Mouse (Mus musculus) hindbrain, embryonic 14.5 days (tissue): ENCODE measurements around the gene Snupn. TPM values are rescaled to one million over a fixed set of nuclear protein-coding genes. Genes with fewer than 3 reads are reported as not detected.
A peak's percentile ranks its signal among the peaks of the same experiment; 100 is the strongest.
"Not testable (repeated sequence)": the region's sequence is repeated elsewhere in the genome, so short reads cannot be mapped to it uniquely, and the experiment has no call there.

ENCODE experiments used
- ATAC-seq: fragments of 200-750 bp; cut with Nextera tagmentation; 2 replicates; pipeline ENCODE4 v1.8.0; 2017; ENCODE audit warnings: moderate number of reproducible peaks, mild to moderate bottlenecking, moderate TSS enrichment, moderate library complexity; ENCODE audit not compliant: low FRiP score
- DNase-seq: peaks from one replicate; pipeline ENCODE4 v3.0.0-alpha.2; 2015; ENCODE audit warnings: low spot score
- H3K27ac ChIP-seq: fragments of 300-500 bp; sonication (generic); 2 replicates; pipeline ENCODE4 v1.5.1; 2014; ENCODE audit warnings: mild to moderate bottlenecking, moderate library complexity
- H3K27me3 ChIP-seq: fragments of 300-500 bp; sonication (generic); 2 replicates; pipeline ENCODE4 v1.6.1; 2014; ENCODE audit warnings: mild to moderate bottlenecking, low read length, mixed read lengths; ENCODE audit not compliant: control insufficient read depth, insufficient read depth
- H3K36me3 ChIP-seq: fragments of 300-500 bp; sonication (generic); replicated peaks from 2 replicates; pipeline ENCODE4 v1.6.1; 2014; ENCODE audit not compliant: control insufficient read depth, insufficient read depth
- H3K4me1 ChIP-seq: fragments of 300-500 bp; sonication (generic); replicated peaks from 2 replicates; pipeline ENCODE4 v1.6.1; 2014; ENCODE audit warnings: antibody characterized with exemption, low read length, mixed read lengths; ENCODE audit not compliant: control insufficient read depth, insufficient read depth
- H3K4me2 ChIP-seq: fragments of 300-500 bp; sonication (generic); replicated peaks from 2 replicates; pipeline ENCODE4 v1.6.1; 2014; ENCODE audit warnings: mild to moderate bottlenecking, moderate library complexity
- H3K4me3 ChIP-seq: fragments of 300-500 bp; sonication (generic); replicated peaks from 2 replicates; pipeline ENCODE4 v1.5.1; 2014; ENCODE audit warnings: mild to moderate bottlenecking, low read length
- H3K9ac ChIP-seq: fragments of 300-500 bp; sonication (generic); 2 replicates; pipeline ENCODE4 v1.6.1; 2014
- H3K9me3 ChIP-seq: fragments of 300-500 bp; sonication (generic); 2 replicates; pipeline ENCODE4 v1.6.1; 2016; ENCODE audit warnings: low read length; ENCODE audit not compliant: control insufficient read depth
- WGBS: fragments of 180-500 bp; shearing (Covaris S2); extraction: QIAGEN DNeasy Blood & Tissue Kit; methylation state at CpG from one replicate; pipeline ENCODE4 v1.1.7; 2014; 5-methylcytosine and 5-hydroxymethylcytosine counted together
- polyA plus RNA-seq: library from polyadenylated mRNA; unstranded; fragments of >200 nt; fragmentation: Nextera tagmentation; extraction: Ambion mirVana; gene quantifications from 2 replicates; pipeline ENCODE4 v1.2.1, GENCODE M21; 2014

The Snupn gene
- polyA plus RNA-seq, 1 experiment from 2014 or later: 23.4 TPM

DNA sequence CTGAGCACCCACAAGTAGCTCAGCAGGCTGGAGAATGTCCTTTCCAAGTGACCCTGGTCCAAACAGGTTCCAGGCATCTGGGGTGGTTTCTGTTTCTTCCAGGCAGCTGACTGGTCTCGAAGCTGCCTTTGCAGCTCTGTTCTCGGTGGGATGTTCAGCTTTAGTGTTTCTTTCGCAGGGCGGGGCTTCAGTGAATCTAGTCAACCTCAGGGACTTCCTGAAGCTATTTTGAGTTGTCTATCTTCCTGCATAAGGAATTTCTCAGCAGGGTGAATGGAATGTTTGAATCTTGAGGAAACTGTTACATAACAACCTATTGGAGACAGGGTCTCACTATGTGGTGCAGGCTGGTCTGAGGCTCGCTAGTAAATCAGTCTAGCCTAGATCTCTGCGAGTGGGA is 29.5 kb downstream of the Snupn start:
- 93% methylated on average over 6 of the region's 6 CpGs for WGBS
- peaks cover 49% of the 10 kb centered on the region for H3K36me3 ChIP-seq
- no peak overlapping the region for H3K9ac ChIP-seq
- no peaks in the 10 kb centered on the region for H3K4me1 ChIP-seq
- H3K4me2 ChIP-seq: no peak overlapping the region
- no peak overlapping the region for H3K4me3 ChIP-seq
- ATAC-seq (no peak), DNase-seq (no peak)
- no peak overlapping the region for H3K27ac ChIP-seq
- H3K27me3 ChIP-seq: no peaks in the 10 kb centered on the region
- no peaks in the 10 kb centered on the region for H3K9me3 ChIP-seq

DNA sequence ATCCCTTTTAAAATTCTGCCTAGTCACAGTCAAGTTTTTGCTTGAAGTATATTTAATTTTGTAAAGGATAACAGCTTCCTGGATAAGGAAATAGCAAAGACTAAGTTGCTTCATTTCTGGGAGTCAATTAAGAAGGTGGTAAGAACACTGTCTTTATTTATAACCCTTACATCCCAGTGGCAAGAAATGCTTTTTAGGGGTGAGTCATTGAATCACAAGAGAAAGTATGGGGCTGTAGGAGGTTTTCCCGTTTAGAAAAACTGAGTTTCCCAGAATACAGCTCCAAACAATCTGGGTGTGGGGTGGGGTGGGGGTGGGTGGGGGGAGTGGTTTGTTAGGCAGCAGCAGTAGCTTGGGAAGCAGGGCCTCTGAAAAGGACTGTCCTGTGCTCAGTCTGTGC is 30.8 kb downstream of the Snupn start:
- no peak for ATAC-seq
- peaks cover 46% of the 10 kb centered on the region for H3K36me3 ChIP-seq

DNA sequence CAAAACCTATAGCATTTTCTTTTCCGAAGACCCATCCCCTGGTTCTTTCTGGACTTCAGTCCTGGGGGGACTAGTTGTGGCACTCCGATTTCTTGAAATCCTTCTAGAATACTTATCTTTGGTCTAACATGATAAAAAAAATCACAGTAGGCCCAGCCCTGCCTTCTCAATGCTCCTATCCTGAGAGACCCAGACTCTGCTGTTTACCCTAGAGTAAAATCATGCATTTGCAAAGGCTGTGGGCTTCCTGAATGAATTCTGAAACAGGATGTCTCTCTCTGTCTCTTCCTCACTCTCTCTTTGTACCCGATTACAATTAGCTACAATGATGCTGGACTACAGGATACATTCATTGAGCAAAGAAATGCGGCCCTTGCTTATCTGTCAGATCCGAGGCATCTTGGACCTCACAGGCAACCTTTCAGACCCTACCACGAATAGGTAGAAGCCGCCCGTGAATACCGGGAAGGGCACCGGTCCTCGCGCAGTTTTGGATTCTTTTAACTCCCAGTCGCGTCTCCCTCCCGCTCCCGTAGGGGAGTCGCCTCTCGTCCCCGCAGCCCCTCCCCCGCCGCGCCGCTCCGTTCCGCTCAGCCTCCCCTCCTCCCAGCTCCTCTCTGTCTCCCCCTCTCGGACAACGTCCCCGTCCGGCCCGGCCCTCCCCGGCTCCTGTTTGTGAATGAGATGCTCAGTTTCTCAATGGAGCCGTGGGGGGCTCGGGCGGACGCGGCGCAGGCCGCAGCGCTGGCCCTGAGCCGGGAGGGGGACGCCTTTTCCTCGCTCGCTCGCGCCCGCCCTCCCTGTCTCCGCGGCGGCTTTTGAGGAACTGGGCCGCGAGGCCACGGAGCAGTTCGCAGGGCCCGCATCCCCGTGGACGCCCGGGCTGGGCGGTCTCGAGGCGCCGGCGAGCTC is 43.9 kb downstream of the Snupn start, which contains the start of gene Ptpn9:
Gene Ptpn9 (plus strand): TSS at position 638 of the 912 bp plus-strand sequence.
- no peaks in the 10 kb centered on the region for H3K36me3 ChIP-seq
- no peaks in the 10 kb centered on the region for H3K9me3 ChIP-seq
- peak within 1 kb of the TSS; percentile 88 for H3K4me2 ChIP-seq
- peak within 1 kb of the TSS; percentile 93 for H3K4me3 ChIP-seq
- peaks cover 20% of the 10 kb centered on the region; the same call in 1 of the 2 replicates for H3K4me1 ChIP-seq
- H3K9ac ChIP-seq: peak within 1 kb of the TSS; percentile 90
- no peaks in the 10 kb centered on the region for H3K27me3 ChIP-seq
- H3K27ac ChIP-seq: peak within 1 kb of the TSS; percentile 97
- 2% methylated on average over 59 of the region's 62 CpGs for WGBS
- DNase-seq: peak; percentile 87
- ATAC-seq: peak; percentile 95

More for the DNA sequence above, 30.8 kb downstream of the Snupn start:
- H3K4me3 ChIP-seq: no peak overlapping the region
- no peaks in the 10 kb centered on the region for H3K27me3 ChIP-seq
- no peak overlapping the region for H3K9ac ChIP-seq
- DNase-seq: no peak
- no peak overlapping the region for H3K27ac ChIP-seq
- WGBS: 77% methylated on average over 1 of the region's 1 CpGs
- H3K4me1 ChIP-seq: no peaks in the 10 kb centered on the region
- no peak overlapping the region for H3K4me2 ChIP-seq
- H3K9me3 ChIP-seq: no peaks in the 10 kb centered on the region

DNA sequence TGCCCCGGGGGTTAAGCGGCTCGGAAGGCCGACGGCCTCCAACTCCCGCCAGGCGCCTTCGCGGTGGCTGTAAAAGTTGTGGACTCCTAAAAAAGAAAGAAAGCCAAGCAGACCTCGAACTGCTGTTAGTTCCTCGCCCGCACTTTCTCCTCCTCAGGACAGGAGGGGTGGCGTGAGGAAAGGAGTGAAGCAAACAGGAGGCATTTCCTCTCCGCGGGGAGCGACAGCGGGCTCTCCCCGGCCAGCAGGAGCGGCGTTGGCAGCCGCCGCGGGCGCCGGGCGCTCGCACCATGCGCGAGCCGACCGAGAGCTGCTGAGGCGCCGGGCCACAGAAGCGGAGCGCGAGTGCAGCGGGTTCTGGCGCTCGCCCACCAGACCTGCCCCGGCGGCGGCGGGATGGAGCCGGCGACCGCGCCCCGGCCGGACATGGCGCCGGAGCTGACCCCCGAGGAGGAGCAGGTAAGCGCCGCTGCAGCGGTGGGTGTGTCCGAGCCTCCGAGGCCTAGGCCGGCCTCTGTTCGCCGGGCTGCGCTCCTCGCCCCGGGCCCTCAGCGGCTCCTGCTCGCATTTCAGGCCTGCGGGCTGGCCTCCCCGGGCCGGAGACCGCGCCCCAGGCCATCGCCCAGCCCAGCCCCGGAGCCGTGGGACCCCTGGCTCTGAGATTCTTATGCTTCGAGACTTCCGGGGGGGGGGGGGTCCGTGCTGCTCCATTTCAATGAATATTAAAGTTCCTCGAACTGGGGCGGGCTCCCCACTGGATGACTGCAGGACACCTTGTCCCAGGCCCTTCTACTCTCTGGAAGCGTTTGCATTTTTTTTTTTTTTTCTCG is 44.7 kb downstream of the Snupn start:
- Histone ChIP-seq H3K27me3 (no peaks in the 10 kb centered on the region), H3K9ac (peak overlapping the region; percentile 90), H3K4me1 (peaks cover 20% of the 10 kb centered on the region; the same call in 1 of the 2 replicates), H3K27ac (peak overlapping the region; percentile 97), H3K4me2 (peak overlapping the region; percentile 88), H3K4me3 (peak overlapping the region; percentile 93), H3K36me3 (no peaks in the 10 kb centered on the region), H3K9me3 (no peaks in the 10 kb centered on the region)
- WGBS: under 1% methylated on average over 78 of the region's 80 CpGs
- ATAC-seq (peak; percentile 68), DNase-seq (peak; percentile 38)

DNA sequence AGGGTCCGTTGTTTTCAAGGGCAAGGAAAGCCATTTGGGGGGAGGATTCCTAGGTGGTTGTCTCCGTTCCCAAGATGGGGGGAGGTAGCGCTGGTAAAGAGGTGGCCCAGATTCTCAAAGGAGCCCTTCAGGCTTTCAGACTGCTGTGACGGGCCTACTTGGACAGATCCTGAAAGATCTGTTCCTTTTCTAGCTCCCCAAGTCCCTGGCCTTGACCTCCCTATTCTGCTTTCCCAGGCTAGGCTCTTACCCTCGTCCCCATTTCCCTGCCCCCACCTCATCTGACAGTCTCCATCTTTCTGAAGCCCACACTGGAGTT is 45.3 kb downstream of the Snupn start:
- ATAC-seq: peak; percentile 4; the same call in 1 of the 2 replicates
- peak; percentile 44 for DNase-seq

DNA sequence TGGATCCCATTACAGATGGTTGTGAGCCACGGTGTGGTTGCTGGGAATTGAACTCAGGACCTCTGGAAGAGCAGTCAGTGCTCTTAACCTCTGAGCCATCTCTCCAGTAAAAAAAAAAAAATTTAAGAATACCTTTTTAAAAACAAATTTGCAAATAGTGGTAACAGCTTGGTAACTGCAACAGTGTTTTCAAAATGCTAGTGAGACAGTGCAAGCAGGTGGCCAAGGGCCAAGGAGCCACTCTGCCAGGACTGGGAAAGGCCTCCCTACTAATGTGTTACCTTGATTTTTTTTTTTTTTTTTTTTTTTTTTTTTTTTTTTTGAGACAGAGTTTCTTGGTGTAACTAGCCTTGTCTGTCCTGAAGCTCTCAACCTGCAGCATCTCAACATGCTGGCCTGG is 46.5 kb downstream of the Snupn start:
- H3K9me3 ChIP-seq, H3K27me3 ChIP-seq, H3K9ac ChIP-seq, H3K4me3 ChIP-seq, H3K36me3 ChIP-seq, DNase-seq, H3K27ac ChIP-seq, ATAC-seq: not testable (repeated sequence)
- Histone ChIP-seq H3K4me1 (peaks cover 20% of the 10 kb centered on the region; the same call in 1 of the 2 replicates), H3K4me2 (peak overlapping the region; percentile 88)
- 85% methylated on average over 1 of the region's 1 CpGs for WGBS

More for the DNA sequence above, 45.3 kb downstream of the Snupn start:
- H3K4me3 ChIP-seq: peak overlapping the region; percentile 93
- 0% methylated on average over 5 of the region's 5 CpGs for WGBS
- H3K9ac ChIP-seq: peak overlapping the region; percentile 90
- H3K27me3 ChIP-seq: no peaks in the 10 kb centered on the region
- no peaks in the 10 kb centered on the region for H3K9me3 ChIP-seq
- H3K27ac ChIP-seq: peak overlapping the region; percentile 97
- H3K4me2 ChIP-seq: peak overlapping the region; percentile 88
- peaks cover 20% of the 10 kb centered on the region; the same call in 1 of the 2 replicates for H3K4me1 ChIP-seq
- no peaks in the 10 kb centered on the region for H3K36me3 ChIP-seq

DNA sequence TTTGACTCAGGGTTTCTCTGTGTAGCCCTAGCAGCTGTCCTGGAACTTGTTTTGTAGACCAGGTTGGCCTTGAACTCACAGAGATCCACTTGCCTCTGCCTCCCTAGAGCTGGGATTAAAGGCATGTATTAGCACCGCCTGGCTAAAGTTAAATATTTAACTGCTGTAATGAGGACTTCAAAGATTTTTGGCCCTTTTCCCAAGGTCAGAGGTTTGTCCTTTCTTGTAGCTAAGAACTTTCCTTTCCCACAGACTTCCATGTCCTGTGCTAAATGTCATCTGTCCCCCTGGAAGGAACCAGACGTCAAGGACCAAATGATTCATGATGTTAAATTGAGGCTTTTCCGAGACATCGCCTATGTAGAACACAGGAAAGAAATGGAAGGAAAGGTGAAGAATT is 52.3 kb downstream of the Snupn start:
- WGBS: 72% methylated on average over 4 of the region's 4 CpGs
- Histone ChIP-seq H3K4me2 (no peak overlapping the region), H3K36me3 (no peaks in the 10 kb centered on the region), H3K9me3 (no peaks in the 10 kb centered on the region), H3K27me3 (no peaks in the 10 kb centered on the region), H3K9ac (no peak overlapping the region), H3K4me1 (peaks cover 9% of the 10 kb centered on the region; the same call in 1 of the 2 replicates), H3K27ac (no peak overlapping the region), H3K4me3 (no peak overlapping the region)
- ATAC-seq (no peak), DNase-seq (no peak)

DNA sequence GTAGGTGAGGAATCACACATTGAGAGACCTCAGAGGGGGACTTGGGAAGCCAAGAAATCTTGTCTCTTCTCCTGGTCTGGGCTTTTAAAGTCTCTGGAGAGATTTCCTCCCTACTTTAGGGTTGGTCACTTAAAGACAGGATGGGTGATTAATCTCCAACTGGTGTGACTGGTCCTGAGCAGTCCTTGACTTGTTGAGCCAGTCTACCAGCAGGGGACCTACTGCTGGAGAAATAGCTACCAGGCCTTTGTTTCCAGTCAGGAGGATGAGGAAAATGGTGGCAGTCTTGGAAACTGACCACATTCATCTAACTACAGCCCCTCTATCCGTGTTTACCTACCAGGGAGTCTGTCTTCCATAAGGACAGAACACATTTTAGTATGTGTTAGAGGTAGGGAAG is 61.7 kb downstream of the Snupn start:
- Histone ChIP-seq H3K27ac (no peak overlapping the region), H3K4me1 (no peaks in the 10 kb centered on the region), H3K36me3 (0 out of 2 replicates have a peak, but pooled peaks cover 17% of the 10 kb centered on the region), H3K4me3 (no peak overlapping the region), H3K4me2 (no peak overlapping the region), H3K27me3 (no peaks in the 10 kb centered on the region), H3K9ac (no peak overlapping the region), H3K9me3 (0 out of 2 replicates have a peak, but pooled peaks cover 6% of the 10 kb centered on the region)
- ATAC-seq (no peak), DNase-seq (no peak)
- WGBS: 92% methylated on average over 1 of the region's 1 CpGs

DNA sequence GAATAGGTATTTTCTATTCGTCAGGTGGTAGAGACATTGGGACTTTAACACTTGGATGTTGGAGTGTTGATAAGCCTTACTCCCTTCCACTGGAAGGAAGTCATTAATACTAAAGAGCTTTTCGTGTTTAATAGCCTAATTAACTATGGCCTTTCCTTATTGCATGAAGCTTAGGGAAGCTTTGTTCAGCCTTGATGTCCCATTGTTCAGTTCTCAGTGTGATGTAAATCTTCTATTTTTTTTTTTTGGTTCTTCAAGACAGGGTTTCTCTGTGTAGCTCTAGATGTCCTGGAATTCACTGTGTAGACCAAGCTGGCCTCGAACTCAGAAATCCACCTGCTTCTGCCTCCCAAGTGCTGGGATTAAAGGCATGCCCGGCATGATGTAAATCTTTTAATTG is 62.2 kb downstream of the Snupn start:
- H3K27me3 ChIP-seq: no peaks in the 10 kb centered on the region
- no peaks in the 10 kb centered on the region for H3K4me1 ChIP-seq
- no peak overlapping the region for H3K4me2 ChIP-seq
- 0 out of 2 replicates have a peak, but pooled peaks cover 6% of the 10 kb centered on the region for H3K9me3 ChIP-seq
- 0 out of 2 replicates have a peak, but pooled peaks cover 17% of the 10 kb centered on the region for H3K36me3 ChIP-seq
- no peak overlapping the region for H3K27ac ChIP-seq
- 87% methylated on average over 4 of the region's 4 CpGs for WGBS
- H3K4me3 ChIP-seq: no peak overlapping the region
- DNase-seq: no peak
- no peak overlapping the region for H3K9ac ChIP-seq
- no peak for ATAC-seq
